Mouse (Mus musculus): ENCODE results near the gene Chrdl1.

Chrdl1 gene

DNA sequence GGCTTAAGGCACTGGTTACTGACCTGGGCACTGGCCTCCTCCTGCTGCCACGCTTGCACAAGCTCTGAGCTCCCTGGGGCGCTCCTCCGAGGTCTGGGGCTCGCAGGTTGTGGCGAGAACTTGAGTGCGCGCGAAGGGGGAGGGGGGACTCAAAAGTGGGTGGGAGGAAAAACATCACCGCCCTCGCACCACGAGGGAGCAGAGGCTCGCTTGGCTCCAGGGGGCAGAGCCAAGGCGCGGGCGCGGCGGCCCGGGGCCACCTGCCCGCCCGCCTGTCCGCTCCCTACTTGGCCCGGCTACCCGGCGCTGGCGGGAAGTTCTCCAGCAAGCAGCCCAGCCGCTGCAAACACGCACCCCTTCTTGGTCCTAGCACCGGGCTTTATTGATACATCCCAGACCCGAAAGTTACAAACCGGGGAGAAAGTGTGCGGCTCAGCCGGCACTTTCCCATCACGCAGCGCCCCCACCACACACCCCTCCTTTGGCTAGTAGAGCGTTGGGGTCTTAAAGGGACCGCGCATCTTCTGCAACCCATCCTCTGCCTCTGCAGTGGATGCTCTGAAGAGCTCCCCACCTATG lies at the start of gene Chrdl1:
Chrdl1 (minus strand) TSS at position 472 of the 579 bp plus-strand sequence.
- DNase-seq (ENCODE audit: low spot score in 2 of 2): no peak

GRCm38 (mm10) chrX:143442638-143443037 lies 48.6 kb upstream of the Chrdl1 start:
- DNase-seq (ENCODE audit: low spot score in 2 of 2): no peak

DNA sequence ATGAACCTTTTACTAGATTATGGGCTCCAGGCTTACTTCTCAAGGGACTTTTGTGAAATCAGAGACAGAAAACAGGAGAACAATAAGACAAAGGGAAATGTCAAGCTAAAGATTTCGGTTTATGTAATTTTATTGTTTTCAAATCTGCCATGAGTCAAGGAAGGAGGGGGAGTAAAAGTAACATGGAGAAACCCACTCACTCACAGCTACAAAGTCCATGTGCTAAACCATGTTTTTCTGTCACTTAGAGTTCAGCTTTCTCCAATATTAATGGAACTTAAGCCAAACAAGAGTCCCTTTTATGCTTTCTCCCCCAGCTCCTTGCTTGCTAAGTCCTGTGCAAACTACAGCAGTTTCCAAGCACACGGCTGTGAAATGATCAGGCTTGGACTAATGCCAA lies 10.5 kb upstream of the Chrdl1 start:
- no peak for DNase-seq (ENCODE audit: low spot score in 2 of 2)

GRCm38 (mm10) chrX:143366256-143366959 lies 27.7 kb downstream of the Chrdl1 start:
- no peak for DNase-seq (ENCODE audit: low spot score in 2 of 2)

- no peak for DNase-seq (ENCODE audit: low spot score in 2 of 2)
These were observed 46.8 kb downstream of the Chrdl1 start for GRCm38 (mm10) chrX:143347227-143347626.

DNA sequence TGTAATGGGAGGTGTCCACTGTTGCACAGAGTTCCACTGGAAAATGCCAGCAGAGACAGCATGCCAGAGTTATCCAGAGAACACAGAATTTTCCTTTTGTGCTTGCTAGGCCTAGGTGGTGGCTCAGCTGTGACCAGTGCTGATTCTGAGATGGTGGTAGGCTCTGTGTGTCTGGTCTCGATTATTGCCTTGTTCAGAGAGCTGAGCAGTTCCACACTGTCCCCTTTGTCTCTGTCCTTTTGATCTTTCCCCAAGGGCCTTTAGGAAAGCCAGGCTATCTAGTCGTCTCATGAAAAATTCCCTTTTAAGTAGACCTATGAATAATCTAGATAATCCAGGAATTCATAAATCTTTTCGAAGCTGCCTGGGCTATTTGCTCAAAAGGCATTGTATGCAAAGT lies 47.3 kb downstream of the Chrdl1 start:
- DNase-seq (ENCODE audit: low spot score in 2 of 2): no peak

DNA sequence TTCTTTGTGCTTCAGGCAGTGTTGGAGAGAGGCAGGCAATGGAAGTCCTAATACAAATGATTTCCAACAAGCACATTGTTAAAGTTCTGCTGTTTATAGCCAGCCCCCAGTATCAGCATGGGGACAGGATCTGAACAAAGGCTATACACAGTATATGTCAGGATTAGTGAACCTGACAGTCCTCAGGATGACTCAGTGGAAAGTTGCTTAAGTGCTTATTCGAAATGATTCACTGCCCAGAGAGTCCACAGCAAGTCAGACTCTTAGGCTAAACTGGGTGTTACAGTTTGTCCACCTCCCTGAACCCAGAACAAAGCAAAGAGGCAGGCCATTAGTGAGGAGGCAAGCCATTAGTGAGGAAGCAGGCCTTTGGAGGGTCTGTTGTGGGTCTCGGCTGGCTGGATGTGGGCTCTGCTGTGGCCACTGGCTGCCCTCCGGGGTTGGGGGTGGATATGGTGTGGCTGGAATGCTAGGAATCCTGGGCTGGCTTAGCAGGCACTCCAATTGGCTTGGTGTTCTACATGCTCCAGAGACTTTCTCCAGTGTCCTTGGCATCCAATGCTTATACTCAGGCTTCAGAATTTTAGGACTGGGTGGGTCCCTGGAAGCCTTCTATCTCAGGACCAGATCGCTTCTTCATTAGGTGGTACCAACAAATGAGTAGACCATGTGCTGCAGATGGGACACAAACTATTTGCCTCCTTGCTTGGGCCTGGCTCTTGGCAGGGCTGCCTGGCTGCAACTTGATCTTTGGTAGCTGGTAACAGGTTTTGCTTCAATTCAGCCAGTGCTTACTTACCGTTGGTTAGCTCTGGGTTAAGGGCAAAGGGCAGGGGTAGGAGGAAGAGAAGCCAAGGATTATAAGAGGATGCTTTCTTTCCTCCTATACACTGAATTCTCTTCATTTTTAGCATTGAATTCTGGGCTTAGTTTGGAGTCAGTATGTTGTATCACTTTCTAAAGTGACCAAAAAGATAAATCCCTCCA lies 49.3 kb downstream of the Chrdl1 start:
- DNase-seq (ENCODE audit: low spot score in 2 of 2): no peak

- no peak for DNase-seq (ENCODE audit: low spot score in 2 of 2)
These were observed 55.9 kb downstream of the Chrdl1 start for GRCm38 (mm10) chrX:143338156-143338555.

GRCm38 (mm10) chrX:143337561-143337960 lies 56.5 kb downstream of the Chrdl1 start:
- no peak for DNase-seq (ENCODE audit: low spot score in 2 of 2)

DNA sequence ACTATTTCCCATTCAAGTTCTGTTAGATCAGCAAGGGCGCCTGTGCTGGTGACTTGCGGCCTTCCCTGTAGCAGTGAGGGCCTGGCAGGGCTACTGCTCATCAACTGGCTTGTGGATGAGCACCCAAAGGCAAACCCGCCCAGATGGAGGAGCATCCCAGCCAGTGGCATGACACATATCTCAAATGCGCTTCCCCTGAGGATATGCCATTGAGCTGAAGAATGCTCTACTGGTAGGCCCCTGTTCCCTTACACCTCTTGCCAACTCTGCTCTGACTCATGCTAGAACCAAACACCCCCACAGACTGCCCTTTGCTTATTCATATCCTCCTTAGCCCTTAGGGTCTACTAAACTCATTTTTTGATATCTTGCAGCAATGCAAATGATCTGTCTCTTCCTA lies 57.4 kb downstream of the Chrdl1 start:
- no peak for DNase-seq (ENCODE audit: low spot score in 2 of 2)

- DNase-seq (ENCODE audit: low spot score in 2 of 2): no peak
These were observed 58.2 kb downstream of the Chrdl1 start for GRCm38 (mm10) chrX:143335846-143336245.

- DNase-seq (ENCODE audit: low spot score in 2 of 2): no peak
These were observed 80.9 kb downstream of the Chrdl1 start for GRCm38 (mm10) chrX:143313166-143313565.

DNA sequence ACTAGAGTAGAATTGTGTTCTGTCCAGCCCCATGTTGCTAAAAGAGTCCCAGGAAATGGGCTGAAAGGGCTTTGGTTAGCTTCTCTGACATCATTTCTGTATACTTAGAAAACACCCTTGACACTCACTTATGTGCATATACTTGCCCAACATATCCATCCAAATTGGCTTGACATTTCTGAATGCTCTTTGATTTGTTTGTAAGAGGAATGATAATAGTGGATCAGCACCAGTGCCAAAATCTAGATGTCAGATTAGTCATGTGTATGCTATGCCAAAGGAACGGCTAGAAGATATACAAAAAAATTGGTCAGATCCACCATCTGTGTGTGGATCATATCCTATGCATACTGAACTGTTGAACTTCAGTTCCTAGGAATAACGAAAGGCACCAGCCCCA lies 99.3 kb downstream of the Chrdl1 start:
- no peak for DNase-seq (ENCODE audit: low spot score in 2 of 2)

DNA sequence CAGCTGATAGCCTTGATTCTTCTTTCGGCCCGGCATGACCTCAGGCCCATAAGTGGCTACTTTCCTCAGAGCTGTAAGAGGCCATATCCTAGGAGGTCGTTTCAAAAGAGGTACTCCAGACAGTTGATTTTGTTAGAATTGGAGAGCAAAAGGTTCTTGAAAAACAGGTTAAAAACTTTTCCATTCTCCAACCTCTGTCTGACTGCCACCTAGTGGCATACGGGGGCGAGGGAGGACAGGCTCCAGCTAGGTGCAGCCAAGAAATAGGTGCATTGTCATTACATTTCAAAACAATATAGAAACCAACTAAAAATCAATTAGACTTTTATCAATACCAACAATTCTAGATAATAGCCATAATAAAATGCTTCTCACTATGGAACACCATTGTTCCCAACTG lies 118.9 kb downstream of the Chrdl1 start:
- DNase-seq (ENCODE audit: low spot score in 2 of 2): no peak

DNA sequence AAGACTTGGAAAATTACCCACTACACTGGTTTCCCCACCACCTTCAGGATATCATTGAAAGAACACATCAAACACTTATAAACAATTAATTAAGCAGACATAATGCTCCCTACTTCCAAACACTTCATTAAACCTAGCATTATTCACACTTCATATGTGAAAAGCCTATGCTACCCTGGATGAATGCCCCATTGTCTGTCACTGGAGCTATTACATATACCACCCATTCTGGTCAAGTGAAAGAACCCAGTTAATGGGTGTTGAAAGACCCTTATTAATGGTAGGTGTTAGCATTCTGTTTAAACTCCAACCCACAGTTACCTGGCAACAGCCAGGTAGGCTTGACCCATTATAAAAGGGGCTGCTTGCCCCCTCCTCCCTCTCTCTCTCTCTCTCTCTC lies 143.4 kb downstream of the Chrdl1 start:
- no peak for DNase-seq (ENCODE audit: low spot score in 2 of 2)

Measured in spleen, postnatal 36 days (tissue).